Mouse (Mus musculus) hindbrain, embryonic 13.5 days (tissue): Measurements from ENCODE around the gene Hspa12b. TPM values are rescaled to one million over a fixed set of nuclear protein-coding genes. Genes with fewer than 3 reads are reported as not detected.
"Not testable (repeated sequence)": the region's sequence is repeated elsewhere in the genome, so short reads cannot be mapped to it uniquely, and the experiment has no call there.

Experiments
- ATAC-seq: fragments of 200-750 bp; cut with Nextera tagmentation; 2 replicates; pipeline ENCODE4 v1.8.0; 2017; ENCODE audit warnings: moderate TSS enrichment; ENCODE audit not compliant: low FRiP score
- H3K27ac ChIP-seq: fragments of 300-500 bp; sonication (generic); 2 replicates; pipeline ENCODE4 v1.5.1; 2015; ENCODE audit warnings: inconsistent platforms, mild to moderate bottlenecking, moderate library complexity
- H3K27me3 ChIP-seq: fragments of 300-500 bp; sonication (generic); 2 replicates; pipeline ENCODE4 v1.6.1; 2015; ENCODE audit warnings: mild to moderate bottlenecking, inconsistent platforms
- H3K36me3 ChIP-seq: fragments of 300-500 bp; sonication (generic); 2 replicates; pipeline ENCODE4 v1.6.1; 2015; ENCODE audit warnings: mild to moderate bottlenecking, inconsistent platforms
- H3K4me1 ChIP-seq: fragments of 300-500 bp; sonication (generic); replicated peaks from 2 replicates; pipeline ENCODE4 v1.6.1; 2015; ENCODE audit warnings: inconsistent platforms
- H3K4me2 ChIP-seq: fragments of 300-500 bp; sonication (generic); 2 replicates; pipeline ENCODE4 v1.6.1; 2015; ENCODE audit warnings: inconsistent platforms, mild to moderate bottlenecking, moderate library complexity
- H3K4me3 ChIP-seq: fragments of 300-500 bp; sonication (generic); 2 replicates; pipeline ENCODE4 v1.5.1; 2015; ENCODE audit warnings: mild to moderate bottlenecking, inconsistent platforms
- H3K9ac ChIP-seq: fragments of 300-500 bp; sonication (generic); 2 replicates; pipeline ENCODE4 v1.6.1; 2015; ENCODE audit warnings: mild to moderate bottlenecking, inconsistent platforms
- H3K9me3 ChIP-seq: fragments of 300-500 bp; sonication (generic); 2 replicates; pipeline ENCODE4 v1.6.1; 2016; ENCODE audit warnings: inconsistent platforms
- WGBS: fragments of 180-500 bp; shearing (Covaris S2); methylation state at CpG from one replicate; pipeline ENCODE4 v1.1.7; 2015; 5-methylcytosine and 5-hydroxymethylcytosine counted together
- polyA plus RNA-seq: library from polyadenylated mRNA; unstranded; fragments of >200 nt; fragmentation: Nextera tagmentation; extraction: Ambion mirVana; gene quantifications from 2 replicates; pipeline ENCODE4 v1.2.1, GENCODE M21; 2015

Hspa12b gene
- polyA plus RNA-seq, 1 experiment from 2014 or later = 4.6 TPM

DNA sequence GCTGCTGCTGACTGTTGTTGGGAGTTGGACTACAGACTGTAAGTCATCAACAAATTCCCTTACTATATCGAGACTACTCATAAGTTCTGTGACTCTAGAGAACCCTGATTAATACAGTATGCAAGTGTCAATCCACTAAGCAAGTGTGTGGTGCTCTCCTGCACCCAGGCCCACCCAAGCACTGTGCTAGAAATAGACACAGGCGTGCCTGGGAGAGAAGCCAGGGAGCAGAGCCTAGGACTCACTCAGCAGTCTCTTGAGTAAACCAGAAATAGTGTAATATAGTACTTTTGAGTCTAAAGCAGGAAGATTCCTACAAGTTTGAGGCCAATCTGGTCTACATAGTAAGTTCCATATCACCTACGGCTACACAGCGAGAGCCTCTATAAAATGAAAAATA lies 23.1 kb upstream of the Hspa12b start:
- H3K4me2 ChIP-seq = no peak overlapping the region
- H3K27me3 ChIP-seq = no peaks in the 10 kb centered on the region
- H3K36me3 ChIP-seq = no peaks in the 10 kb centered on the region
- H3K4me1 ChIP-seq = no peaks in the 10 kb centered on the region
- no peaks in the 10 kb centered on the region for H3K9me3 ChIP-seq
- ATAC-seq = no peak
- no peak overlapping the region for H3K27ac ChIP-seq
- H3K9ac ChIP-seq = no peak overlapping the region
- WGBS = 87% methylated on average over 4 of the region's 4 CpGs
- H3K4me3 ChIP-seq = no peak overlapping the region

DNA sequence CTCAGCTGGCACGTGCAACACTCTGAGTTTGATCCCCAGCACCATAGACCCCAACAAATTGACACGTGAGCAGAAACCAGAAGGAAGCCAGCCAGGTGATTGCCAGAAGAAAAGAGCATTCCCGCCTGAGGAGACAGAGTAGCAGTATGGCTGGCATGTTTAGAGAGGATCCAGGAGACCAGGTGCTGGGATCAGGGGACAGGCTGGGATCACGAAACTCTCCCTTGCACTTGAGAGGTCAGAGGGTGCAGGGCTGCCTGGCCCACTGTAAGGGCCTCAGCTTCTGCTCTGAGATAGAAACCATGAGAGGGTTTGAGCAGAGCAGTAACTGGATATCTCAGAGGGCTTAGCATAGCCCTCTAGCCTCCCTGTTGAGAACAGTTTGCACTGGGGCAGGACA lies 22.0 kb upstream of the Hspa12b start:
- not testable (repeated sequence) for H3K4me2 ChIP-seq, H3K27me3 ChIP-seq, H3K9ac ChIP-seq, H3K4me3 ChIP-seq, ATAC-seq, H3K36me3 ChIP-seq, H3K9me3 ChIP-seq, H3K4me1 ChIP-seq, H3K27ac ChIP-seq
- WGBS = 65% methylated on average over 4 of the region's 4 CpGs

DNA sequence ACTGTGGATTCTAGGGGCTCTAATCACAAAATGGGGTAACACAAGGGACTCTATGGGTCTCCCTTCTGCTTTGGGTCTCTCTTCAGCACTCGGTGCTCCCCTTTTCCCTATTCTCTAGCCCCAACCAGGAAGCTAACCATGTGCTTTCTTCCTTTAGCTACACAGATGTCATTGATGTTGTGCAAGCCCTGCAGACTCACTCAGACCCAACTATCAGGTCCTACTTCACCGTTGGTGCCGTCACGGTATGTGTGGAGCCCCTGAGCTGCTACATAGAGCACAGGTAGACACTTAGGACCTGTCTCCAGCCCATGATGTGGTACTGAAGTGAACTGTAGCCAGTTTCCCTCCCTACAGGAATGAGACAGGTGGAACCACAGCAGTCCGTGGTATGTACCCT lies 21.1 kb upstream of the Hspa12b start:
- H3K27ac ChIP-seq = no peak overlapping the region
- ATAC-seq = no peak
- WGBS = 86% methylated on average over 5 of the region's 5 CpGs

DNA sequence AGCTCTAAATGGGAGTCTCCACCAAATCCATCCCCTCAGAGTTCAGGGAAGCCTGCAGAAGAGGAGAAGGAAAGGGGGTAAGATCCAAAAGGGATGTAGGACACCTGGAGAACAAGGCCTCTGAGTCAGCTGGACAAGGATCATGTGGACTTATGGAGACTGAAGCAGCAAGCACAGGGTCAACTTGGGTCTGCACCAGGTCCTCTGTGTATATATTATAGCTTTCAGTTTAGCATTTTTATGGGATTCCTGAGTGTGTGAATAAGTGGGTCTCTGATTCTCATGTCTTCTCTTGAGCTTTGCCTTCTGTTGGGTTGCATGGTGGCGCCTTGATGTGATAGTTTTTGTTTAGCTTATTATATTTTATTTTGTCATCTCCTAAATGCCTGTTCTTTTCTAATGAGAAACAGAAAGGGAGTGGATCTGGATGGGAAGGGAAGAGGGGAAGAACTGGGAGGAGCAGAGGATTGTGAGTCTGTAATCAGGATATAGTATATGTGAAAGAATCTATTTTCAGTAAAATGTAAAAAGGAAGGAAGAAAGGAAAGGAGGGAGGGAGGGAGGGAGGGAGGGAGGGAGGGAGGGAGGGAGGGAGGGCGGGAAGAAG lies 8.0 kb upstream of the Hspa12b start:
- Histone ChIP-seq H3K9me3 (no peaks in the 10 kb centered on the region), H3K4me3 (no peak overlapping the region), H3K4me1 (no peaks in the 10 kb centered on the region), H3K36me3 (no peaks in the 10 kb centered on the region), H3K27me3 (no peaks in the 10 kb centered on the region), H3K27ac (no peak overlapping the region), H3K4me2 (no peak overlapping the region), H3K9ac (no peak overlapping the region)
- ATAC-seq = no peak
- WGBS = 92% methylated on average over 2 of the region's 2 CpGs

More for the DNA sequence above, 21.1 kb upstream of the Hspa12b start:
- Histone ChIP-seq H3K27me3 (no peaks in the 10 kb centered on the region), H3K9me3 (no peaks in the 10 kb centered on the region), H3K4me2 (no peak overlapping the region), H3K9ac (no peak overlapping the region), H3K4me1 (no peaks in the 10 kb centered on the region), H3K36me3 (no peaks in the 10 kb centered on the region), H3K4me3 (no peak overlapping the region)

DNA sequence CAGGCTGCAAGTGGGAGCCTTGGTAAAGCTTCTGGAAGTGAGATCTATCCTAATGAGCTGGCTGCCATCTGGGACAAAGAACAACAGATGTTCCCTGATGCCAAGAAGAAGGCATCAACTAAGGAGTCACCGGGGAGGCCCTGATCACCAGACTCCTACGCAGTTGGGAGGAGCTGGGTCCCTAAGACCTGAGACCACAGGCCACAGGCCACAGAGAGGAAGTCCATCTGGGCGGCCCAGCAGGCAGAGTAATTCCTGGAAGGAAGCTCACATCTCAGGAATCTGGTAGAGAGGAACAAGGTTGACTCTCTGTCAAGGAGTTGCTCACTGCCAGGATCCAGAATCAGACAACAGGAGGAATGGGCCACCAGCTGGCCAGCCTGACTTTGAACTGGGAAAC lies 2.9 kb upstream of the Hspa12b start:
- no peak overlapping the region for H3K9ac ChIP-seq
- H3K36me3 ChIP-seq = no peaks in the 10 kb centered on the region
- no peak for ATAC-seq
- 0 out of 2 replicates have a peak, but pooled peaks cover 5% of the 10 kb centered on the region for H3K27me3 ChIP-seq
- H3K4me1 ChIP-seq = peaks cover 18% of the 10 kb centered on the region
- H3K4me3 ChIP-seq = no peak overlapping the region
- WGBS = 76% methylated on average over 3 of the region's 3 CpGs
- no peak overlapping the region for H3K27ac ChIP-seq
- no peak overlapping the region for H3K4me2 ChIP-seq
- H3K9me3 ChIP-seq = no peaks in the 10 kb centered on the region

DNA sequence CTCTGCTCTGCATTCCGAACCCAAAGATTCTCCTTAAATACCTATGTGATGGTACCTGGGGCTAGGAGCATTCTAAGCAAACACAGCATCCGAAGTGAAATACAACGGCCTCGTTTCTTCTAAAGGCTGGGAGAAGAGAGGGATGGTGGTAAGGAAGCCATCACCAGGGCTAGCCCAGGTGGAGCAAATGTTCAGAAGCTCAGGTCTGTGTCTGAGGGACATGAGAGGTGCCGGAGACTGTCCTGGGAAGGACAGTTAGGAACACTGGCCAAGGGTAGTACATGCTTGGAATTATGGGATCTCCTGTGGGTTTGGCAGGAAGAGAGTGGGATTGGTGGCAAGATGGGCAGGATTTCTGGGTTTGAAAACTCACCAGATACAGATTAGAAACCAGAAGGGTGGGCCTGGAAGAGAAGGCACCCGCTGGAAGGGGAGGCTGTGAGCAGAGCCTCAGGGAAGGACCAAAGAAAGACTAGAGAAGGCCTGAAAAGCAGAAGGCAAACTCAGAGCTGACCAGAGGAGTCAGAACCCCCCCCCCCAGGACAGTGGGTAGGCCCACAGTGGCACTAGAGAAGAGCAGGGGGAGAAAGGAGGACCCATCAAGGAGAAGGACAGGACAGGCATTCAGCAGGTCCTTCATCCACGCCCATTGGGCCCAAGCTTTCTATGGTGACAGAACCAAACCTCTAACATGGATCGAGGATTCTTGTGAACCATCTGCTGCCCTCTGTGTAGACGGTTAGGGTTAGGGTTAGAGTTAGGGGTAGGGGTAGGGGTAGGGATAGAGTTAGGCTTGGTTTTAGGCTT lies 1.7 kb upstream of the Hspa12b start:
- Histone ChIP-seq H3K27me3 (0 out of 2 replicates have a peak, but pooled peaks cover 5% of the 10 kb centered on the region), H3K9ac (no peak overlapping the region), H3K4me3 (no peak overlapping the region), H3K4me2 (no peak overlapping the region), H3K36me3 (no peaks in the 10 kb centered on the region), H3K9me3 (no peaks in the 10 kb centered on the region), H3K4me1 (peaks cover 18% of the 10 kb centered on the region), H3K27ac (no peak overlapping the region)
- 93% methylated on average over 9 of the region's 9 CpGs for WGBS
- ATAC-seq = no peak

DNA sequence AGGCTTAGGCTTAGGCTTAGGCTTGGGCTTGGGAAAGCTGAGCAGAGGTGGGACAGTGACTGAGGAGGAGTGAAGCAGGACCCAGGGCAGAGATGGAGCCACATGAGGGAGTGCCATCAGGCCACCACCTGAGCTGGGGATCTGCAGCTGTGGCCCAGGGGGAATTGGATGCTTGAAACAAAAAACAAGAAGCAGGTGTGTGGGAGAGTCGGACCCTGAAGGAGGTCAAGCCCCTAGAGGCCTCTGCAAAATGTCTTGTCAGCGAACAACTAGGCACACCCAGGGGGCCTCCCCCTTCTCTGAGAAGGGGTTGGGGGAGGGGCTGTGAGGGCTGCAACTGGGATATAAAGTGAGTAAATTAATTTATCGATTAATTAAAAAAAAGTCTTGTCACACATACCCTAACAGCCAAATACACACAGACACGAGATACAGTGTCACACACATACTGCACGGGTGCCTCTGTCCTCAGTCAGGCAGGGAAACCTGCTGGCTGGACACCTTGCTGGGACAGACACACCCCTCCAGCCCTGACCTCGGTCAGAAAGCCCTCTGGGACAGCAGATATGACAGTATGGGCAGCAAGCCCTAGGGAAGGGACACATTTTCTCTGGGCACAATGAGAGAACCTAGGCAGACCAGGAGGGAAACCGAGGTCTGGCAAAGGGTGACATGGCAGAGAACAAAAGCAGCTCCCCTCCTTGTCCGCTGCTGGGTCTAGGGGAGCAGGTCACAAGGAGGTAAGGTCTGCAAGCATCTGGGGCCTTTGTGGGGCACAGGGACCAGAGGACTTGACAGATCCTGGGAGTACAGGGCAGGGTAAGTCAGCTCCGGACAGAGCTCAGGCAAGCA lies 890 bp upstream of the Hspa12b start:
- H3K36me3 ChIP-seq = no peaks in the 10 kb centered on the region
- no peaks in the 10 kb centered on the region for H3K9me3 ChIP-seq
- ATAC-seq = no peak; the same call in 1 of the 2 replicates
- H3K27ac ChIP-seq = no peak overlapping the region
- no peak overlapping the region for H3K4me3 ChIP-seq
- H3K27me3 ChIP-seq = 0 out of 2 replicates have a peak, but pooled peaks cover 5% of the 10 kb centered on the region
- no peak overlapping the region for H3K9ac ChIP-seq
- H3K4me1 ChIP-seq = peaks cover 18% of the 10 kb centered on the region
- H3K4me2 ChIP-seq = peak overlapping the region; percentile 83; the same call in 1 of the 2 replicates
- 48% methylated on average over 9 of the region's 9 CpGs for WGBS

DNA sequence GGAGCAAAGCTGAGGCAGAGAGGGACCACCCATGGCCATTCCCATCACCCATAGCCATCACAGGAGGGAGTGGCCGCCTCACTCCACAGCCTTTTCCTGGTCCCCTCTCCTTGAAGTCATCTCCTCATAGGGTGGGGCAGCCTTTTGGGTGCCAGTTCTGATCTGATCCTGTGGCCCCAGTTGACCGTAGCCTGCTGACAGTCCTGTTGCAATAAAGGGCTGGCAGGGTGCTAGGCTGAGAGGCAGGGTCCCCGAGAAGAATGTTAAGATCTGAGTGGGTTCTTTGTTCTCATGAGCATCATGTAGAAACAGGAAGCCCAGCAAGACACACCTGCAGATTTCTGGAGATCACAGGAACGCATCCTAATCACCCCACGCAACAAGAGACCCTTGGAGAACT lies 1.1 kb downstream of the Hspa12b start:
- Histone ChIP-seq H3K9ac (no peak overlapping the region), H3K36me3 (no peaks in the 10 kb centered on the region), H3K9me3 (no peaks in the 10 kb centered on the region), H3K27me3 (0 out of 2 replicates have a peak, but pooled peaks cover 5% of the 10 kb centered on the region), H3K4me3 (peak overlapping the region; percentile 41; the same call in 1 of the 2 replicates), H3K4me1 (peaks cover 18% of the 10 kb centered on the region), H3K27ac (no peak overlapping the region), H3K4me2 (peak overlapping the region; percentile 83)
- ATAC-seq = no peak
- 93% methylated on average over 5 of the region's 5 CpGs for WGBS

DNA sequence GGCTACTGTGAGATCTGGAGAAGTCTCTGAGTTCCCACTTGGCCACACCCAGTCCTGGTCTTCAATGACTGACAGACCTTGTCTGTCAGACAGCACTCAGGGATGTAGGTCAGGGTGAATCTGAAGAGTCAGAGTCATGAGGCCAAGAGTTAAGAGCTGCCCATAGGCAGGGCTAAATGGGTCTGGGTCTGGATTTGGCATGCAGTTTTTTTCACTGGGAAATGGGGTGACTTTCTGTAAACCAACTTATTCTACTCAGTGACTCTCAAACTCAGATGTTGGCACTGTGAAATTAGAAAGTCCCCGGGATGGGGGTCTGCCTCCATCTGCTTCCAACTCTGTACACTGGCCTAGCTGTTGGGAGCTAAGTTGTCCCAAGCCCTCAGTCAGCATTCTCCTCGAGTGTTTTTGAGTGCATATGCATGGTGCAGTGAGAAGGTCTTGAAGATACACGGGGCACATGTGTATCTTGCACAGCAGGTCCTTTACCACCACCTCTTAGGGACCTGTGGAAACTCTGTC lies 1.6 kb downstream of the Hspa12b start:
- H3K27ac ChIP-seq = no peak overlapping the region
- H3K36me3 ChIP-seq = no peaks in the 10 kb centered on the region
- H3K9me3 ChIP-seq = no peaks in the 10 kb centered on the region
- H3K4me3 ChIP-seq = no peak overlapping the region
- H3K9ac ChIP-seq = no peak overlapping the region
- ATAC-seq = no peak
- H3K4me1 ChIP-seq = peaks cover 18% of the 10 kb centered on the region
- H3K27me3 ChIP-seq = 0 out of 2 replicates have a peak, but pooled peaks cover 5% of the 10 kb centered on the region
- H3K4me2 ChIP-seq = peak overlapping the region; percentile 83; the same call in 1 of the 2 replicates
- WGBS = 87% methylated on average over 3 of the region's 3 CpGs

DNA sequence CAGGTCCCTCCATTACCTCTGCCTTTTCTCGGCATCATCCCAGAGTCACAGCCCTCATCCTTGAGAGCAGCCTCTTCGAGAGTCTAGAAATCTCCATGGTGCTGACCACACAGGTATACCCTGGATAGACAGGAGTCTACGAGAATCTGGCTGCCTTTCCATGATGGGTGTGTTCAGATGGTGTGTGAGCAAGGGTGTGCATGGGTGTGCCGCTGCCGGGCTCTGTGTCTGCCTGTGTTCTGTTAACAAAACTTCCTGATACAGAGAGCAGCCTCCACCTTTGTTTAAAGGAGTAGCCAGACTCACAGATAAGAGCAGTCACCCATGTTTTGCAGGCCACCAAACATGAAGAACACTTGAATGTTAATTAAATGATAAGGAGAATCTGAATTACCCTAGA lies 2.8 kb downstream of the Hspa12b start:
- no peak overlapping the region for H3K4me3 ChIP-seq
- no peak overlapping the region for H3K4me2 ChIP-seq
- H3K36me3 ChIP-seq = no peaks in the 10 kb centered on the region
- no peak for ATAC-seq
- WGBS = 87% methylated on average over 5 of the region's 5 CpGs
- no peaks in the 10 kb centered on the region for H3K9me3 ChIP-seq
- H3K27ac ChIP-seq = no peak overlapping the region
- H3K4me1 ChIP-seq = peaks cover 18% of the 10 kb centered on the region
- H3K9ac ChIP-seq = no peak overlapping the region
- 0 out of 2 replicates have a peak, but pooled peaks cover 5% of the 10 kb centered on the region for H3K27me3 ChIP-seq

DNA sequence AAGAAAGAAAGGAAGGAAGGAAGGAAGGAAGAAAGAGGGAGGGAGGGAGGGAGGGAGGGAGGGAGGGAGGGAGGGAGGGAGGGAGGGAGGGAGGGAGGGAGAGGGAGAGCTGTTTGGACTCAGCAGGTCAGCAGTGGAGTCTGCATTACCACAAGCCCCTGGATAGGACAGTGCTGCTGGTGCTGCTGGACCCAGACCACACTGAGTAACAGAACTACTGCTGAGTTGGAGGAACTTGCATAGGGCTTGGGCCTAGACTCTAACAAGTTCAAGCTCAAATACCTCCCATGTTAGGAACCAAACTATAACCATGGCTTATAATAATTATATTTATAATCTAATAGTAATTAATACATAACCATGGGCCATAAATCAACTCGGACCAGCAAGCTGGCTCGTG lies 3.8 kb downstream of the Hspa12b start:
- Histone ChIP-seq H3K4me2 (no peak overlapping the region), H3K9me3 (no peaks in the 10 kb centered on the region), H3K27me3 (0 out of 2 replicates have a peak, but pooled peaks cover 3% of the 10 kb centered on the region), H3K27ac (no peak overlapping the region), H3K9ac (no peak overlapping the region), H3K4me1 (peaks cover 18% of the 10 kb centered on the region), H3K4me3 (no peak overlapping the region), H3K36me3 (no peaks in the 10 kb centered on the region)
- no peak for ATAC-seq
- WGBS = 86% methylated on average over 2 of the region's 2 CpGs
